Mouse (Mus musculus) CD4-positive, CD25-positive, alpha-beta regulatory T cell (primary cell): ENCODE data around the gene Jhy. TPM values are rescaled to one million over a fixed set of nuclear protein-coding genes. Genes with fewer than 3 reads are reported as not detected.

Experiments
- polyA plus RNA-seq: library from polyadenylated mRNA; unstranded; fragments of 100-300 nt; shearing (Covaris generic); gene quantifications from one replicate; pipeline ENCODE4 v1.2.1, GENCODE M21; 2017

The Jhy gene
- polyA plus RNA-seq, result not detected

GRCm38 (mm10) chr9:40963586-40964417, at the start of gene Jhy:
Gene Jhy (minus strand): TSS chr9:40964118.

GRCm38 (mm10) chr9:41004415-41004814, 40.5 kb upstream of the Jhy start, which contains the start of gene Crtam:
Gene Crtam (minus strand): TSS chr9:41004628.

GRCm38 (mm10) chr9:40873556-40874470, 90.1 kb downstream of the Jhy start, which contains the start of gene Bsx:
Gene Bsx (plus strand): TSS chr9:40874127.

Other genes with a start within 250 kb of the Jhy start
- gene Hspa8, start 163.1 kb downstream of the Jhy start, polyA plus RNA-seq, result 1,561 TPM
- gene Bsx, start 90.0 kb downstream of the Jhy start, polyA plus RNA-seq, result 0.06 TPM
- 1.3 TPM for gene Crtam, start 40.5 kb upstream of the Jhy start, polyA plus RNA-seq
- gene Ubash3b, start 197.6 kb upstream of the Jhy start, polyA plus RNA-seq, result 43.5 TPM